Mouse (Mus musculus) layer of hippocampus, postnatal 14 days (tissue): ENCODE measurements around the gene Stat4. TPM values are rescaled to one million over a fixed set of nuclear protein-coding genes. Genes with fewer than 3 reads are reported as not detected.

Source experiments
- DNase-seq, 2 experiments: peaks; one replicate each; pipeline ENCODE4 v3.0.0; 2021 to 2022; ENCODE audit warnings: low spot score in 2 of 2, mixed read lengths in 1 of 2
- total RNA-seq, 2 experiments: library from RNA; stranded (reverse); gene quantifications; 2 replicates each; pipeline ENCODE4 v1.2.3; 2021

The Stat4 gene
- total RNA-seq, 2 experiments from 2014 or later, result 0.55 to 0.81 TPM

GRCm38 (mm10) chr1:52143596-52144156 is 156.7 kb downstream of the Stat4 start:
- no peak for DNase-seq

GRCm38 (mm10) chr1:52144907-52145306 is 158.0 kb downstream of the Stat4 start:
- DNase-seq, result no peak

GRCm38 (mm10) chr1:52146214-52146970 is 159.4 kb downstream of the Stat4 start:
- peak in 1 of 2 experiments; percentile 65 for DNase-seq

GRCm38 (mm10) chr1:52147431-52147830 is 160.5 kb downstream of the Stat4 start:
- no peak for DNase-seq

GRCm38 (mm10) chr1:52148178-52148577 is 161.2 kb downstream of the Stat4 start:
- no peak for DNase-seq

GRCm38 (mm10) chr1:52148696-52149095 is 161.7 kb downstream of the Stat4 start:
- no peak for DNase-seq

GRCm38 (mm10) chr1:52149934-52150346 is 163.0 kb downstream of the Stat4 start:
- DNase-seq, result peak; percentile 60 to 68

GRCm38 (mm10) chr1:52150676-52151075 is 163.7 kb downstream of the Stat4 start:
- DNase-seq, result no peak

- no peak for DNase-seq
Measured at GRCm38 (mm10) chr1:52151166-52151565, 164.2 kb downstream of the Stat4 start.

GRCm38 (mm10) chr1:52152369-52152768 is 165.4 kb downstream of the Stat4 start:
- no peak for DNase-seq

- no peak for DNase-seq
Measured at GRCm38 (mm10) chr1:52152936-52153335, 166.0 kb downstream of the Stat4 start.

GRCm38 (mm10) chr1:52154890-52155289 is 167.9 kb downstream of the Stat4 start:
- DNase-seq, result no peak

GRCm38 (mm10) chr1:52156351-52156750 is 169.4 kb downstream of the Stat4 start:
- DNase-seq, result no peak

Other genes starting within 250 kb of the Stat4 start
- gene Myo1b, start 71.1 kb upstream of the Stat4 start, total RNA-seq, result 10 to 100 TPM; 29.3 to 32.3 TPM
- gene Stat1, start 132.3 kb downstream of the Stat4 start, total RNA-seq, result 10 to 100 TPM; 15.8 to 17.9 TPM
- gene Gls, start 246.1 kb downstream of the Stat4 start, total RNA-seq, result 100 to 1,000 TPM; 353 to 381 TPM